Mouse (Mus musculus): ENCODE data around the gene Fam229a. TPM values are rescaled to one million over a fixed set of nuclear protein-coding genes. Genes with fewer than 3 reads are reported as not detected.

Gene Fam229a
- total RNA-seq (2014; rRNA removed) (3.9 TPM in 1 of 2 replicates, not detected in the other), polyA plus RNA-seq (2015; fragmentation: Nextera tagmentation; extraction: Ambion mirVana) (3.0 and 3.1 TPM in 2 replicates)

GRCm38 (mm10) chr4:129490972-129491880 lies at the start of gene Fam229a, which contains the start of gene Tssk3:
Fam229a (plus strand) TSS chr4:129491190.
Tssk3 (minus strand) TSS chr4:129491022.
- H3K9me3 ChIP-seq (ENCODE audit: low read length): no peaks in the 10 kb centered on the region
- H3K4me2 ChIP-seq (ENCODE audit: low read depth, low read length): peak within 1 kb of the TSS; percentile 60
- 3% methylated on average over 70 of the region's 70 CpGs for WGBS
- H3K27me3 ChIP-seq (ENCODE audit: insufficient read depth, low read length): no peaks in the 10 kb centered on the region
- H3K4me1 ChIP-seq (ENCODE audit: insufficient read depth, low read length): peaks cover 10% of the 10 kb centered on the region
- ATAC-seq (peak; percentile 53), DNase-seq (ENCODE audit: low spot score) (peak; percentile 77)
- peak within 1 kb of the TSS; percentile 41 for H3K9ac ChIP-seq (replicated peaks; ENCODE audit: low read length)
- TF ChIP-seq CTCF (IDR thresholded peaks at IDR 0.05; ENCODE audit: low read depth): 0 out of 2 replicates have a peak, but pooled peaks have one; percentile 1
- peaks cover 30% of the 10 kb centered on the region for H3K36me3 ChIP-seq (ENCODE audit: insufficient read depth, low read length)
- peak within 1 kb of the TSS; percentile 30 for H3K4me3 ChIP-seq (ENCODE audit: low read length)
- H3K27ac ChIP-seq: no peak within 1 kb of the TSS

- Histone ChIP-seq H3K27ac (no peak overlapping the region), H3K27me3 (ENCODE audit: insufficient read depth, low read length) (no peaks in the 10 kb centered on the region), H3K36me3 (ENCODE audit: insufficient read depth, low read length) (no peaks in the 10 kb centered on the region), H3K9ac (replicated peaks; ENCODE audit: low read length) (no peak overlapping the region), H3K4me3 (ENCODE audit: low read length) (no peak overlapping the region), H3K4me2 (ENCODE audit: low read depth, low read length) (no peak overlapping the region), H3K9me3 (ENCODE audit: low read length) (no peaks in the 10 kb centered on the region), H3K4me1 (ENCODE audit: insufficient read depth, low read length) (no peaks in the 10 kb centered on the region)
- DNase-seq (ENCODE audit: low spot score): no peak
- TF ChIP-seq CTCF (IDR thresholded peaks at IDR 0.05; ENCODE audit: low read depth): no peak
- WGBS: 88% methylated on average over 8 of the region's 8 CpGs
- no peak for ATAC-seq
These were observed 43.6 kb upstream of the Fam229a start for GRCm38 (mm10) chr4:129447360-129447759.

GRCm38 (mm10) chr4:129447778-129448563 lies 43.0 kb upstream of the Fam229a start:
- Histone ChIP-seq H3K4me1 (ENCODE audit: insufficient read depth, low read length) (no peaks in the 10 kb centered on the region), H3K27ac (no peak overlapping the region), H3K9ac (replicated peaks; ENCODE audit: low read length) (no peak overlapping the region), H3K9me3 (ENCODE audit: low read length) (no peaks in the 10 kb centered on the region), H3K4me2 (ENCODE audit: low read depth, low read length) (no peak overlapping the region), H3K4me3 (ENCODE audit: low read length) (no peak overlapping the region), H3K36me3 (ENCODE audit: insufficient read depth, low read length) (no peaks in the 10 kb centered on the region), H3K27me3 (ENCODE audit: insufficient read depth, low read length) (no peaks in the 10 kb centered on the region)
- no peak for ATAC-seq
- DNase-seq (ENCODE audit: low spot score): no peak
- 78% methylated on average over 11 of the region's 11 CpGs for WGBS
- no peak for TF ChIP-seq CTCF (IDR thresholded peaks at IDR 0.05; ENCODE audit: low read depth)

- ATAC-seq (no peak), DNase-seq (ENCODE audit: low spot score) (no peak)
- Histone ChIP-seq H3K36me3 (ENCODE audit: insufficient read depth, low read length) (no peaks in the 10 kb centered on the region), H3K9ac (replicated peaks; ENCODE audit: low read length) (no peak overlapping the region), H3K4me1 (ENCODE audit: insufficient read depth, low read length) (no peaks in the 10 kb centered on the region), H3K4me2 (ENCODE audit: low read depth, low read length) (no peak overlapping the region), H3K27me3 (ENCODE audit: insufficient read depth, low read length) (no peaks in the 10 kb centered on the region), H3K4me3 (ENCODE audit: low read length) (no peak overlapping the region), H3K27ac (no peak overlapping the region), H3K9me3 (ENCODE audit: low read length) (no peaks in the 10 kb centered on the region)
- WGBS: 85% methylated on average over 6 of the region's 6 CpGs
- no peak for TF ChIP-seq CTCF (IDR thresholded peaks at IDR 0.05; ENCODE audit: low read depth)
These were observed 42.3 kb upstream of the Fam229a start for GRCm38 (mm10) chr4:129448713-129449112.

GRCm38 (mm10) chr4:129450851-129451250 lies 40.1 kb upstream of the Fam229a start:
- H3K27ac ChIP-seq: no peak overlapping the region
- no peak for TF ChIP-seq CTCF (IDR thresholded peaks at IDR 0.05; ENCODE audit: low read depth)
- no peaks in the 10 kb centered on the region for H3K9me3 ChIP-seq (ENCODE audit: low read length)
- peaks cover 4% of the 10 kb centered on the region; the same call in 1 of the 2 replicates for H3K4me1 ChIP-seq (ENCODE audit: insufficient read depth, low read length)
- no peaks in the 10 kb centered on the region for H3K27me3 ChIP-seq (ENCODE audit: insufficient read depth, low read length)
- ATAC-seq: no peak
- no peak overlapping the region for H3K9ac ChIP-seq (replicated peaks; ENCODE audit: low read length)
- no peaks in the 10 kb centered on the region for H3K36me3 ChIP-seq (ENCODE audit: insufficient read depth, low read length)
- no peak overlapping the region for H3K4me2 ChIP-seq (ENCODE audit: low read depth, low read length)
- no peak overlapping the region for H3K4me3 ChIP-seq (ENCODE audit: low read length)
- no peak for DNase-seq (ENCODE audit: low spot score)
- 76% methylated on average over 2 of the region's 2 CpGs for WGBS

- 81% methylated on average over 15 of the region's 15 CpGs for WGBS
- no peak overlapping the region for H3K4me3 ChIP-seq (ENCODE audit: low read length)
- H3K4me2 ChIP-seq (ENCODE audit: low read depth, low read length): no peak overlapping the region
- no peak for TF ChIP-seq CTCF (IDR thresholded peaks at IDR 0.05; ENCODE audit: low read depth)
- H3K27ac ChIP-seq: no peak overlapping the region
- DNase-seq (ENCODE audit: low spot score) (no peak), ATAC-seq (no peak)
- peaks cover 4% of the 10 kb centered on the region; the same call in 1 of the 2 replicates for H3K4me1 ChIP-seq (ENCODE audit: insufficient read depth, low read length)
- no peaks in the 10 kb centered on the region for H3K36me3 ChIP-seq (ENCODE audit: insufficient read depth, low read length)
- no peak overlapping the region for H3K9ac ChIP-seq (replicated peaks; ENCODE audit: low read length)
- no peaks in the 10 kb centered on the region for H3K9me3 ChIP-seq (ENCODE audit: low read length)
- H3K27me3 ChIP-seq (ENCODE audit: insufficient read depth, low read length): no peaks in the 10 kb centered on the region
These were observed 39.4 kb upstream of the Fam229a start for GRCm38 (mm10) chr4:129451471-129452169.

Data from hindbrain, postnatal 0 days (tissue).